Mouse (Mus musculus): ENCODE measurements around the gene Dgat2.

Gene Dgat2

DNA sequence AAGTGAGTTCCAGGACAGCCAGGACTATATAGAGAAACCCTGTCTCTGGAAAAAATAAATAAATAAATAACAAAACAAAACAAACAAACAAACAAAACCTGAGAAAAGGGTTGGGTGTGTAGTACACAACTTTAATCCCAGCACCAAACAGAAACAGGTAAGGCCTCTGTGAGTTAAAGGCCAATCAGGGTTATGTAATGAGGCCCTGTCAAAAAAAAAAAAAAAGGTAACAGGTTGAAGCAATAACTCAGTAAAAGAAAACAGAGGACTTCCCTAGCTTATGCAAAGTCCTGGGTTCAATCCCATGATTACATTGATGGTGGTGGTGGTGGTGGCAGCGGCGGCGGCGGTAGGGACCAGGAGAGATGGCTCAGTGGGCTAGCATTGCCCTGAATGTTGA is 45.0 kb downstream of the Dgat2 start:
- no peak for DNase-seq (ENCODE audit: low spot score)

DNA sequence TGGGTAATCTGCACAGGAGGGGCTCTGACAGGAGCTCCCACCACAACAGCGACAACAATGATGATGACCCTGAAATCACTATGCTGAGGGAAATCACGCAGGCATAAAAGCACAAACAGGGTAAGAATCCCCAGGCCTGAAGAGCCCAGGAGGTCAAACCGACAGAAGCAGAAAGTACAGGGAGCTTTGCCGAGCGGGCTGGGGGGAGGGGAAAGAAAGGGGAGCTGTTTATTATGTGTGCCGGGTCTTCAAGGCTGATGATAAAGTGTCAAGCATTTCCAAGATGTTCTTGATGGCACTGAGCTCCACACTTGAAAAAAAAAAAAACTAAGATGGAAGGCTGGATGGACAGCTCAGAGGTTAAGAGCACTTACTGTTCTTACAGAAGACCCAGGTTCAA is 45.7 kb downstream of the Dgat2 start:
- DNase-seq (ENCODE audit: low spot score) = no peak

DNA sequence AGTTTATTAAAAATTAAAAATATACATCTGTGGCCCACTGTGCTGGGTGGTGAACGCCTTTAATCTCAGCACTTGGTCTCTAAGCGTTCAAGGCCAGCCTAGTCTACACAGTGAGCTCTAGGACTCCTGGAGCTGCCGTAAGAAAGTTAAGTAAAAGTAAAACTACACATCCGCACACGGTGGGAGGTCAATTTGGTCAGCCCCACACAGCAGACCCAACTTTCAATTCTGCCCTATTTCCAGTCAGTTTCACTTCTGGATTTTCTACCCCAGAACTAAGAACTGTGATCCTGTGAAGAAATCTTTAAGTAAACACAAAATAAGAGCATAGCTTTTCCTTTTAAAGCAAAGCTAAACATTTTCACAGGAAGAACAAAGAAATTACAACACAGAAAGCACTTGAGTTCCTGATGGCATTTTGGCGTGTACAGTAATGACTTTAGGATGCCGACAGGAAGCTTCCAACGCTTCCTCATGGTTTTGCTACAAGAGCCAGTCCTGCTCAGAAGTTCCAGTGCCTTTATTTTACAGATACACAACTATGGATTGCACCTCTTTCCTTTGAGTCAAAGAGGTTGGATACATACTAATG is 48.6 kb downstream of the Dgat2 start:
- DNase-seq (ENCODE audit: low spot score) = no peak

DNA sequence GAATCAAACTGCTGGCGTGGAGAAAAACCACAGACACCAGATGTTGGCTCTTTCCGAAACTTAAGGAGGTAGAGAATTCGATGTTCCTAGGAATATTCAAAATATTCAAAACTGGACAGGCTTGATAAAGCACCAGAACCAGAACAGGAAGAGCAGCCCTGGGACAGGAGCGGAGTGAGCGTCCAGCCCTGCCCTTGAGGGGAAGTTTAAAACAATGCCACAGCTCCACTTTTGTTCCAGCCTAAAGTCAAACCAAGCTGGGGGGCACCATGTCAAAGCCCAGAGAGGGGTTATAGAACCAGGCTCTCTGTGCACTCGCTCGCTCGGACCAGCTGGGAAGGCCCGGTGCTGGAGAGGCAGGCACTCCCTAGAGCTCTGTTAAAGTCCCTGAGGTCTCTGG is 49.9 kb downstream of the Dgat2 start:
- DNase-seq (ENCODE audit: low spot score) = no peak

DNA sequence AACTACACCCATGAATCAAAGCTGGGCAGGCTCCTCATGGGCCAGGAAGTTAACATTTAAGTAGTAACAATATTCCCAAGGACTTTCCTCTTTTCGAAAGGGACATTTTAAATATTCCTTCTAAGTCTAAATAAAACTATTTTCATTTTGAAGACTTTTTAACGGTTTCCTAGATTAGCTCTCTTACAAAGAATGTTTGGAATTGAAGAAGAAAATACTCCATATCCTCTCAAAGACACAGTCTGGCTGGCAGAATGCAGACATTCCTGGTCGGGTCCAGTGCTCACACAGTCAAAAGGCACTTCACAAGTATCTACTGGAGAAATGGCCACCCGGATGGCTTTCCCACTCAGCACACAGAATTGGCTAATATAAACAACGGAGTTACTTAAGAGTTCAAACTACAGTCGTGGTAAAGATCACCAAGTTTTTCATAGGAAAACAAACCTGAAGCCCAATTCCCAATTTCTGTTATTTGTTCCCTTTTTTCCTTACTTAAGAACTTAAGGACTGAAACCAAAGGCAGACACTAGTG is 50.6 kb downstream of the Dgat2 start:
- no peak for DNase-seq (ENCODE audit: low spot score)

DNA sequence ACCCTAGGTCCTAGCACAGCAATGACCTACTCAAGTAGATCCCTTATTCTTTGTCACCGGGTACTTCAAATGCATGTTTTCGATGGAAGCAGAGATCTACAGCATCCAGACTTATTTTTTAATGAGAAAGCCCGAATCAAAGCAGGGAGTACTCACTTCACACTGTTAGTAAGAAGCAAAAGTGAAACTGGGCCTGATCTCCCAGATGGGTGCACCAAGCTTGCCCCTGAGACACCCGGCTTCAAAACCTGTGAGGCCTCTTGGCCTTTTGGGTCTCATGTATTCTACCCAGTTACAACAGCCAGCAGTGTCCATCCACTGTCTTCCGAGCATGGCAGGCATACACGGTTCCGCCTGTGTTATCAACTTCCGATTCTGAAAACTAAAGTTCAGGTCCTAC is 53.6 kb downstream of the Dgat2 start:
- DNase-seq (ENCODE audit: low spot score) = no peak

DNA sequence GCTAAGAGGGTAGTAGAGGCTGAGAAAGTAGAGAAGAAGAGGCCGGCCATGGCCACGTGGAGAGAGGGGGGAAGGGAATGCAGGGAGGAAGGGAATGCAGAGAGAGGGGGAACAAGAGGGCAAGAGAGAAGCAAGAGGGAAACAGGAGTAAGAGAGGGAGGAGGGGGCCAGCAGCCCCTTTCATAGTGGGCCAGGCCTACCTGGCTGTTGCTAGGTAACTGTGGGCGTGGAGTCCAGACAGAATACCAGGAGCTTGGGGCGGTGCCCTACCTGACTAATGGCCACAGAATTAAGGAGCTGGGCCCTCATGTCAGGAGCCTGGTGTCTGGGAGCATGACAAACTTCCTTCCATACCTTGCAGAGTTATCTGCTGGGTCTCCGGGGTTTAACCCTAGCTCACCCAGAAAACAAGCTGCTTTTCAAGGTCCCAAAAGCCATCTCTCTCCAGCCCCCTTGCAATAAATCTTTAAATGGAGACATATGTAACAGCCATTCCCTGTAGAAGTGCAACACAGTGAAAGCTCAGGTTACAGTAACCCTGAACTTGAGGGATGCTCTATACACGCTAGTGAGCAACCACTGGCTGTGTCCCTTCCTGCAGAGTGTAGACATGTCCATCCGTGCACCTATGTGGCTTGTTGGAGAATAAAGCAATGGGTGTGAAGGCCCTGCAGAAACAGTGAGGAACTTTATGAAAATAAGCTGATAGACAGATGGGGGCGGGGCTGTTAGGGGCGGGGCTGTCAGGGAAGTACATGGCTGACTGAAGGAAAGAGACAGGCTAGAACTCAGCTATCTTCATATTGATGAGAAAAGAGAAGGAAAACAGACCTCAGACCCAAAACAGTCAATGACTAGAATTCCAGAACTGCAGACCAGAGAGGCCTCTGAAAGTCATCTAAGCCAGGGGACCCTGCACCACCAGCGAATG is 54.2 kb downstream of the Dgat2 start:
- no peak for DNase-seq (ENCODE audit: low spot score)

DNA sequence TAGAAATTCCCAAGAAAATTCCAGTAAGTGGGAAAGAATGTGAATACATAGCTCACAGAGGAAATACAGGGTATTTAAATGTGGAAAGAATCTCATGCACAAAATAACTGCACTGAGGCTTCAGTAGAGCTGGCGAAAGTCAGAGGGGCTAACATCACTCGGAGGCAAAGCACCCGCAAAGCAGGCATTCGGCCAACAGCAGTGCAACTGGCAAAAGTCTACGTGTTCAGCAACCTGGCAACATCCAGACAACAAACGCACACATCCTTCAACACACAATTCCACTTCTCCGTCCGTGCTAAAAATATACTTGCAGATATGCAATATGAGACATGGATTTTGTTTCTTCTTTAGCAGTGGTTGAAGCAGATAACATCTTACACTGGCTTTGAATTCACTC is 56.5 kb downstream of the Dgat2 start:
- no peak for DNase-seq (ENCODE audit: low spot score)

DNA sequence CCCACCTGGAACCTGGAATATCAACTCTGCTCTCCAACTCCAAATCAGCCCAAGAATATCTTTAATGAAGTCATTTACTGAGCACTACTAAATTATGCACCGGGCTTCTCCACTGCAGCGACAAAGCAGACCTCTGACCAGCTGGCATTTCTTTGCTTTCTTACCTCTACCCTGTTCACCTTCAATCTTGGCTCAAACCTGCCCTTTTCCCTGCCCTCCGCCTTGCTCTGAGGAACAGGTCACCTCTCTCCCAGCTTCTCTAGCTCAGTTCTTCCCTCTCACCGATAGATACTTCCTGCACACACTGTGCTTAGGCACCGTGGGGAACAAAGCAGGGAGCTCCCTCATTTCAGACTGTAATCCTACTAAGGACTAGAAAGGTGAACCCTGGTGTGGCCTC is 59.9 kb downstream of the Dgat2 start:
- DNase-seq (ENCODE audit: low spot score) = no peak

DNA sequence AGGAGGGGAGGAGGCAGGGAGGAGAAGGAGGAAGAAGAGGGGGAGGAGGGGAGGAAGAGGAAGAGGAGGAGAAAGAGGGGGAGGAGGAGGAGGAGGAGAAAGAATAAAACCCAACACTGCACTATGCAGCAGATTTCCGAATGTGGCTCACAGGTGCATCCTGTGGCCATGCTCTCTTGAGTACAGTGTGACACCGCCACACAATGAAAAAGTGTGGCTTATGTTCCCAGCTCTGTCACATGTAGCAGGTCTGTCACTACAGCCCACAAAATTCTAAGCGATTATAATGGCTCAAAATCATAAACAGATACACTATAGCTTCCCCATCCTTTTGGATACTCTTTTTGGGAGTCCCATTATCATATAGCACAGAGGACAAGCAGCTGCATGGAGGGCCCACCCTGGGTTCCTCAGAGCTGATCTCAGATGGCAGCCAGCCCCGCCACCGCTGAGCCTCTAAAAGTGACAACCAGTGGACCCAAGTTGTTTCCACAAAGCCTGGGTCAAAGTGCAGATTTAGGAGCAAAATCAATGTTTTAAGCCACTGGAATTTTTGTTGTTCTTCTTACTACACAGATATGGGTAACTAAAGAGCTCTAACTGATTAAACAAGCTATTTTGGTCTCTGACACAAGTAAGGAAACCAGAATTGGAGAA is 61.5 kb downstream of the Dgat2 start:
- no peak for DNase-seq (ENCODE audit: low spot score)

DNA sequence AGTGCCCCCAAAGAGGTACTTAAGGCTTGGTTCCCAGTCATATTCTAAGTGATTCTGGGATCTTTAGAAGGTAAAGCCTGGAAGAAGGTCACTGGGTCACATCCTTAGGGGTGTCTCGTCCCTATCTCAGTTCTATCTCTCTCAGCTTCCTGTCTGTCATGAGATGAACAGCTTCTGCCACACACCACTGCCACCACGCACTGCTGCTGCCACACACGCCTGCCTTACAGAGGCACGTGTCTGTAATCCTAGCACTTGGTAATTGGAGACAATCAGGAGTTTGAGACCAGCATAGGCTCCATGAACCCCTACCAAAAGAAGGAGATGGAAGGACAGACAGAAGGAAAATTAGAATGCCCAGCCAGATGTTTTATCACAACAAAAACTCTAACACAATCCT is 62.4 kb downstream of the Dgat2 start:
- DNase-seq (ENCODE audit: low spot score) = no peak

DNA sequence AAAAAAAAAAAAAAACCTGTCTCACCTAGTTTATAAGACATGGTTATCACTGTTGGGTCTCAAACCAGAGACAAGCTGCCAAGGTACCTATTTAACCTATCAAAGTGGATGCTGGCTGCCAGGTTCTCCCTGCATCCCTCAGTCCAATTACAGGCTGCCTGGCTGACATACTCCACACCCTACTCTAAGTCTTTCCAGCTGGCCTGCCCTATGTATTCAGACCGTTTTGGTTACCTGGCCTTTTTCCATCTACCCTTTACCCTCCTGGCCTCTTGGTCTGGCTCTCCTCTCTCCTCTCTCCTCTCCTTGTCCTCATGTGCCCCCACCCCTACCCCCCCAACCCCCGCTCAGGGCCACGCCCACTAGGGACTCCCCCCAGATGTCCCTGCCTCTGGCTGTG is 65.7 kb downstream of the Dgat2 start:
- DNase-seq (ENCODE audit: low spot score) = no peak

DNA sequence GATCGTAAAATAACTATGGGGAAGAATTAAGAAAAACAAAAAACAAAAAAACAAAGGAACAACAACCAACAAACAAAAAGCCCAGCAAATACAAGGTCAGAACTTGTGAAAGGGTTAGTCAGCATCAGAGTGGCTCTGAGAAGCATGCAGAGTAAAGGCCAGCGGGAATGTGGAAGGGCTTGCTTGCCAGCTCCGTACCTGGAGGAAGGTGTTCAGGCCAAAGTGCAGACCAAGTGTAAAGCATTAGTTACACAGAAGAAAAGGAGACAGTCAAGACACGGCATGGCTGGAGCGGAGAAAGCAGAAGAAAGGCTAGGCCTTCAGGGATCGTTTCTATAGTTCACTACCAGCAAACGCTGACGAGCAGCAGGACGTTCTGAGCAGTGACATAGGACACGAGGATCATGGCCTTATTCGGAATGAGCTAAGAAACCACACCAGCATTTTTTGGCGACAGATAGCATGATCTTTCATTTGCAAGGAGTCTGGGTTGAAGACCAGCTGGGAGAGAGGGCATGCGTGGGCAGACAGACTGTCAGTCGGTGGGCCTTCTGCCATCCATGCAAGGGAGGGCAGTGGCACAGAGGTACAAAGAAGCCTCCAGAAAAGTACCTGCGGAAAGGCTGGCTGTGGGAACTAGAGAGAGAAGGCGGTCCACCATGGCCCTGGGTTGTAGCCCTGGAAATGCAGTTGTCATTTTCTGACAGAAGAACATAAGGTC is 68.4 kb downstream of the Dgat2 start:
- no peak for DNase-seq (ENCODE audit: low spot score)

DNA sequence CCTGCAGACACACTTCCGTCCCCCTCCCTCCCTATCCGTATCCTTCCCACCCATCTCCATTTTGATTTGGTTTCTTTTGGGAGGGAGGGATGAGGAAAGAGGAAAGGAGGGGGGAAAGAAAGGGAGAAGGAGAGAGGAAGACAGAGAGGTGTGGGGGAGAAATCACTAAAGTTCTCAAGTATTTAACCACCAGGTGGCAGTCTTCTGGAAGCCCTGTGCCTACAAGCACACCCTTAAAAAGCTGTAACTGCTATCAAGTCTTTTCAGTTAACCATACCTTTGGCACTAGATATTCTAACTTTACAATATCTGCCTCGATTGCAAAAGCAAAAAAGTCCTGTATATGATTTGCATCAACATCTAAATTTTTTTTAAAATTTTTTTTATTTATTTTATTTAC is 75.0 kb downstream of the Dgat2 start:
- DNase-seq (ENCODE audit: low spot score) = no peak

DNA sequence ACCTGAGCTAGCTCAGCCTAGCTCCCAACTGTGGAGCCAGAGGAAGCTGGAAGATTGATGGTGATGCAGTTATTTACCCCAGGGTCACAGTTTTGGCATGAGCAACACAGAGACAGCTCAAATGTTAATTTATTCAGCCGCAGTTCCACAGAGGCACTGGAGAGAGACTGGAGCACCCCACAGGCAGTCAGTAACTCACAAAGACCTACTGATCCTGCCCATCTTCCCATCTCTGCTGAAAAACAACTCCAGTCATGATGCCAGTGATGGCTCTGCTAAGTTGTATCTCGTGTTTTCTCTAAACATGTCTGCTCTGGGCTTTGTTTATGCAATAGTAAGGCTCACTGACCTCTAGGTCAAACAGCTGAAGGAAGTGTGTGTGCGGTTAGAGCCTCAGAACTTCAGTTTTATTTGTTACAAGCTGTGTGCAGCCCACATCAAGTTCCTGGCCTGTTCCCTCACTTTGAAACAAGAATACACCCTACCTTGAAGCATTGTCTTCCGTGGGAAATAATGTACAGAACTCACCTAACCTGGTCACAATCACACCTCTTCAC is 75.7 kb downstream of the Dgat2 start:
- DNase-seq (ENCODE audit: low spot score) = no peak

Measured in urinary bladder, postnatal 10 days (tissue).